Mouse (Mus musculus): ENCODE data around the gene Sirt5. TPM values are rescaled to one million over a fixed set of nuclear protein-coding genes. Genes with fewer than 3 reads are reported as not detected.
A peak's percentile ranks its signal among the peaks of the same experiment; 100 is the strongest.

The Sirt5 gene
- 34.2 and 35.9 TPM in 2 replicates for polyA plus RNA-seq (2014; fragmentation: Nextera tagmentation; extraction: Ambion mirVana)

DNA sequence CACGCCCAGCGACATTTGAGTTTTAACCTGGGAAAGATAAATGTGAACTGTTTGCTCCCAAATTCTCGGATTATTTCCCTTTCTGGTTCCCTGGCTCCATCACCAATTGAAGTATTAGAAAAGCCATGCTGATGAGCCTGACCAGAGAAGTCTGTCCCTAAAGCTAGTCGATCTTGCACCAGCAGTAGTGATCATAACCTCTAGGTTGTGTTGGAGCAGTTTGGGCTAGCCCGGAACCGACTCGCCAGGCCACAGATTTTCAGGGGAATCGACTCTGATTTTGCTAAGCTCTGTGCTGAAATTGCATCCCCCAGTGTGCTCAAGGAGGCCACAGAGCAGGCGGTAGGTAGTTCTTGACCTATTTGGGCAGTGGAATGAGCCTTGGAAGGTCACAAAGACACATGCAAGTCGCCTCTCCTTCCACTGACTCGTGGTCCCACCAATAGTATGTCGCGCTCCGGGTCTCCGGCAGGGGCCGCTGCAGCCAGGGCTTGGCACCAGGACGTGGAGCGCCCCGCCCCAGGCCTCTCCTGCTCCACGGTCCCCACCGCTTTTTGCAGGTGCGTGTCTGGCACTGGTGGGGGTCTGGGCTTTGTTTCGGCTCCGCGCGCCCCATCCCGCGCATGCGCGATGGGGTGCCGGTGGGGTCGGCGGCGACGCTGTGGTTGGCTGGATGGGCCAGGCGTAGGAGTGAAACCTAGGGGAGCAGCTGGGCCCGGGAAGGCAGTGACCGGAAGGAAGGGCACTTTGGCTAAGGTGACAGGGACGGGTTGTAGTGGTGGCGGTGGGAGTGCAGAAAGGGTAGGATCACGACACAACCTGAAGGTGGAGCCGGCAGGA is at the start of gene Sirt5:
Gene Sirt5, plus strand, starts transcription at position 512 of the 840 bp plus-strand sequence.
- H3K27ac ChIP-seq (ENCODE audit: low read depth, low read length): peak within 1 kb of the TSS; percentile 72
- H3K36me3 ChIP-seq (ENCODE audit: control insufficient read depth, insufficient read depth, low read length): no peaks in the 10 kb centered on the region
- H3K4me2 ChIP-seq (ENCODE audit: low read length): peak within 1 kb of the TSS; percentile 78
- peak within 1 kb of the TSS; percentile 59 for H3K4me3 ChIP-seq (ENCODE audit: low read depth, low read length)
- 0 out of 2 replicates have a peak, but pooled peaks cover 4% of the 10 kb centered on the region for H3K4me1 ChIP-seq (ENCODE audit: control insufficient read depth, insufficient read depth, low read length)
- WGBS: 15% methylated on average over 41 of the region's 42 CpGs
- DNase-seq (ENCODE audit: low spot score) (peak; percentile 94), ATAC-seq (peak; percentile 97)
- H3K9ac ChIP-seq (ENCODE audit: low read length): peak within 1 kb of the TSS; percentile 80
- no peaks in the 10 kb centered on the region for H3K27me3 ChIP-seq (replicated peaks; ENCODE audit: control insufficient read depth, insufficient read depth, low read length)
- no peaks in the 10 kb centered on the region for H3K9me3 ChIP-seq (replicated peaks; ENCODE audit: control insufficient read depth, low read length)

DNA sequence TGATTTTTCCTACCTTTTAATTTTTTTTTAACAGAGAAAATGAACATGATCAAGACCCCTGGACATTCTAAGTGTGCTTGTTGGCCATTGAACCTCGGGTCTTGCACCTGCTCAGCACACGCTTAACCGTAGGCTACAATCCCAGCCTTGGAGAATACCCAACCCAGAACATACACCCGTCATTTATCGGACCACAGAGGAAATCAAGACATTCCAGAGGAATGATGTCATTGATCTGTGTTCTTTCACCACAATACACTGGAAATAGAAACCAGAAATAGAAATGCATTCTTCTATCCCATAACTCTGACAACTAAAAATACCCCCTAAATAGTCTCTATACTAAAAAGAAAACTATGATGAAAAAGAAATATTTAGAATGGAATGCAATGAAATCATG is 47.9 kb upstream of the Sirt5 start:
- no peaks in the 10 kb centered on the region for H3K9me3 ChIP-seq (replicated peaks; ENCODE audit: control insufficient read depth, low read length)
- 70% methylated on average over 5 of the region's 5 CpGs for WGBS
- H3K4me1 ChIP-seq (ENCODE audit: control insufficient read depth, insufficient read depth, low read length): no peaks in the 10 kb centered on the region
- no peak overlapping the region for H3K4me3 ChIP-seq (ENCODE audit: low read depth, low read length)
- DNase-seq (ENCODE audit: low spot score): no peak
- H3K27ac ChIP-seq (ENCODE audit: low read depth, low read length): no peak overlapping the region
- H3K4me2 ChIP-seq (ENCODE audit: low read length): no peak overlapping the region
- H3K9ac ChIP-seq (ENCODE audit: low read length): no peak overlapping the region
- H3K27me3 ChIP-seq (replicated peaks; ENCODE audit: control insufficient read depth, insufficient read depth, low read length): no peaks in the 10 kb centered on the region
- ATAC-seq: no peak
- no peaks in the 10 kb centered on the region for H3K36me3 ChIP-seq (ENCODE audit: control insufficient read depth, insufficient read depth, low read length)

GRCm38 (mm10) chr13:43319396-43319795 is 45.9 kb upstream of the Sirt5 start:
- Histone ChIP-seq H3K4me3 (ENCODE audit: low read depth, low read length) (no peak overlapping the region), H3K27me3 (replicated peaks; ENCODE audit: control insufficient read depth, insufficient read depth, low read length) (no peaks in the 10 kb centered on the region), H3K9me3 (replicated peaks; ENCODE audit: control insufficient read depth, low read length) (no peaks in the 10 kb centered on the region), H3K27ac (ENCODE audit: low read depth, low read length) (no peak overlapping the region), H3K9ac (ENCODE audit: low read length) (no peak overlapping the region), H3K4me2 (ENCODE audit: low read length) (no peak overlapping the region), H3K36me3 (ENCODE audit: control insufficient read depth, insufficient read depth, low read length) (no peaks in the 10 kb centered on the region), H3K4me1 (ENCODE audit: control insufficient read depth, insufficient read depth, low read length) (no peaks in the 10 kb centered on the region)
- 90% methylated on average over 3 of the region's 3 CpGs for WGBS
- DNase-seq (ENCODE audit: low spot score) (no peak), ATAC-seq (no peak)

DNA sequence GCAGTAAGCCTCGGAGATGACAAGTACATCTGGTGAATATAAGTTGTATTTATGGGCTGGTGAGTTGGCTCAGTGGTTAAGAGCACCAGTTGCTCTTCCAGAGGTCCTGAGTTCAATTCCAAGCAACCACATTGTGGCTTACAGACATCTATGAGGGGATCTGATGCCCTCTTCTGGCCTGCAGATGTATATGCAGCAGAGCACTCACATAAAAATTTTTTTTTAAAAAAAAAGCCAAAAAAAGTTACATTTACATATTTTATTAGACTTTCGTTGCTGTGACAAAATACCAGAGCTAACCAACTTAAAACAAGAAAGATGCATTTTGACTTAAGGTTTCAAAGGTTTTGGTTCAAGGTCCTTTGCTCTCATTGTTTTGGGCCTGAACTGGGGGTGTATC is 43.8 kb upstream of the Sirt5 start:
- H3K27me3 ChIP-seq (replicated peaks; ENCODE audit: control insufficient read depth, insufficient read depth, low read length): no peaks in the 10 kb centered on the region
- H3K4me1 ChIP-seq (ENCODE audit: control insufficient read depth, insufficient read depth, low read length): no peaks in the 10 kb centered on the region
- H3K27ac ChIP-seq (ENCODE audit: low read depth, low read length): no peak overlapping the region
- H3K4me3 ChIP-seq (ENCODE audit: low read depth, low read length): no peak overlapping the region
- WGBS: 74% methylated on average over 2 of the region's 2 CpGs
- no peak for DNase-seq (ENCODE audit: low spot score)
- no peak overlapping the region for H3K9ac ChIP-seq (ENCODE audit: low read length)
- no peak for ATAC-seq
- H3K36me3 ChIP-seq (ENCODE audit: control insufficient read depth, insufficient read depth, low read length): no peaks in the 10 kb centered on the region
- no peaks in the 10 kb centered on the region for H3K9me3 ChIP-seq (replicated peaks; ENCODE audit: control insufficient read depth, low read length)
- H3K4me2 ChIP-seq (ENCODE audit: low read length): no peak overlapping the region

GRCm38 (mm10) chr13:43325427-43325826 is 39.9 kb upstream of the Sirt5 start:
- Histone ChIP-seq H3K4me1 (ENCODE audit: control insufficient read depth, insufficient read depth, low read length) (no peaks in the 10 kb centered on the region), H3K9ac (ENCODE audit: low read length) (no peak overlapping the region), H3K27ac (ENCODE audit: low read depth, low read length) (no peak overlapping the region), H3K9me3 (replicated peaks; ENCODE audit: control insufficient read depth, low read length) (no peaks in the 10 kb centered on the region), H3K27me3 (replicated peaks; ENCODE audit: control insufficient read depth, insufficient read depth, low read length) (no peaks in the 10 kb centered on the region), H3K36me3 (ENCODE audit: control insufficient read depth, insufficient read depth, low read length) (no peaks in the 10 kb centered on the region), H3K4me3 (ENCODE audit: low read depth, low read length) (no peak overlapping the region), H3K4me2 (ENCODE audit: low read length) (no peak overlapping the region)
- WGBS: 82% methylated on average over 1 of the region's 1 CpGs
- ATAC-seq: no peak
- DNase-seq (ENCODE audit: low spot score): no peak

- H3K27me3 ChIP-seq (replicated peaks; ENCODE audit: control insufficient read depth, insufficient read depth, low read length): no peaks in the 10 kb centered on the region
- ATAC-seq: no peak
Measured at GRCm38 (mm10) chr13:43331721-43332444, 33.4 kb upstream of the Sirt5 start.

DNA sequence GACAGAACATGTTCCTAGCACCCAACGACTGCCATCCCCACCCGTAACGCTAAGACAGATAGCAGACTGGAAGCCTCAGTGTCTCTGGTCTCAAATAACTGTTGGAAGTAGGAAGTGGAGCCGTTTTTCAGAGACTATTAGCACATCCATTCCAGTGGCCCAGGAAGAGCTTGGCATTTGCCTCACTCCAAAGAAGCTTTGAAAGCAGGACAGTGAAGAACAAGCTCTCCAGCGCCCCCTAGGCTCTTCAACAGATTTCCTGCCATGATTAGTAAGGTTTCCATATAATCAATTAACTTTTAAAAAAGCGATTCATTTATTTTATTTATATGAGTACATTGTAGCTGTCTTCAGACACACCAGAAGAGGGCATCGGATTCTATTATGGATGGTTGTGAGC is 32.7 kb upstream of the Sirt5 start:
- WGBS: 56% methylated on average over 7 of the region's 7 CpGs
- H3K4me3 ChIP-seq (ENCODE audit: low read depth, low read length): no peak overlapping the region
- no peaks in the 10 kb centered on the region for H3K4me1 ChIP-seq (ENCODE audit: control insufficient read depth, insufficient read depth, low read length)
- ATAC-seq (no peak), DNase-seq (ENCODE audit: low spot score) (peak; percentile 33)
- H3K27ac ChIP-seq (ENCODE audit: low read depth, low read length): no peak overlapping the region
- no peaks in the 10 kb centered on the region for H3K36me3 ChIP-seq (ENCODE audit: control insufficient read depth, insufficient read depth, low read length)
- H3K27me3 ChIP-seq (replicated peaks; ENCODE audit: control insufficient read depth, insufficient read depth, low read length): no peaks in the 10 kb centered on the region
- H3K9ac ChIP-seq (ENCODE audit: low read length): no peak overlapping the region
- no peak overlapping the region for H3K4me2 ChIP-seq (ENCODE audit: low read length)
- no peaks in the 10 kb centered on the region for H3K9me3 ChIP-seq (replicated peaks; ENCODE audit: control insufficient read depth, low read length)

More at GRCm38 (mm10) chr13:43331721-43332444, 33.4 kb upstream of the Sirt5 start:
- no peak overlapping the region for H3K9ac ChIP-seq (ENCODE audit: low read length)
- no peak overlapping the region for H3K4me2 ChIP-seq (ENCODE audit: low read length)
- WGBS: 70% methylated on average over 11 of the region's 11 CpGs
- no peaks in the 10 kb centered on the region for H3K36me3 ChIP-seq (ENCODE audit: control insufficient read depth, insufficient read depth, low read length)
- H3K4me3 ChIP-seq (ENCODE audit: low read depth, low read length): no peak overlapping the region
- H3K27ac ChIP-seq (ENCODE audit: low read depth, low read length): no peak overlapping the region
- no peak for DNase-seq (ENCODE audit: low spot score)
- H3K9me3 ChIP-seq (replicated peaks; ENCODE audit: control insufficient read depth, low read length): no peaks in the 10 kb centered on the region
- H3K4me1 ChIP-seq (ENCODE audit: control insufficient read depth, insufficient read depth, low read length): no peaks in the 10 kb centered on the region

DNA sequence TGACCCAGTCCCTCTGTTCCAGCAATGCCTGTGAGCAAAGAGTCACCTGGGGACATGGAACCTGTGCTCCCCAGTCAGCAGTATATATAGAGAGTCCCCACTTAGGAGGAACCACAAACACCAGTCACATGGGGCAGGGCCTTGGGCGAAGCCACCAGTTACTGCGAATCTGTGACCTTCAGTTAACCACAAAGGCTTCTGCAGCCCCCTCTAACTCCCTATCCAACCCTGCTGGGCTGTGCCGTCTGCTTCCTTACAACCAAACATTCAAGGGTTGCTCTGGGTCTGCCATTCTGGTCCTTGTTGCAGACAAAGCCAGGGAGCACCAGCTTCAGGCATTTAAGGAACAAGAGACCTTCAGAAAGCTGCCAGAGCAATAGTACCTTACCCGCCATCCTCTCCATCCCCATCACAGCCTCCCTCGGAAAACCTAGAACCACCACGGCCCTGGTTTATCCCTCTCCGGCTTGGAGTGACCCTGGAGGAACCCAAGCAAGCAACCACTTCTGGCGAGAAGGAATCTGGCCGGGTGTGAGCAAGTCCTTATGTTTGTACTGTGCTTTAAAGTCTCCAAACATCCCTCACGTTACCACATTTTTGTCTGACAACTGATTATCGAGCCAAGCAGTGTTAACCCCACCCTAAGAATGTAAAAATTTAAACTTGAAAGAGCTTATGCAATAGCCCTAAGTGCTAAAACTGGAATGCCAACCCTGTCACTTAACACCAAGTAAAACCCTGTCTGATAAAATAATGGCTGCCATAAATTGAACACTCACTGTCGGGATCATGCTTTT is 28.7 kb upstream of the Sirt5 start:
- no peak overlapping the region for H3K9ac ChIP-seq (ENCODE audit: low read length)
- no peaks in the 10 kb centered on the region for H3K36me3 ChIP-seq (ENCODE audit: control insufficient read depth, insufficient read depth, low read length)
- ATAC-seq (no peak), DNase-seq (ENCODE audit: low spot score) (no peak)
- H3K4me2 ChIP-seq (ENCODE audit: low read length): no peak overlapping the region
- no peaks in the 10 kb centered on the region for H3K9me3 ChIP-seq (replicated peaks; ENCODE audit: control insufficient read depth, low read length)
- H3K27me3 ChIP-seq (replicated peaks; ENCODE audit: control insufficient read depth, insufficient read depth, low read length): no peaks in the 10 kb centered on the region
- WGBS: 84% methylated on average over 12 of the region's 12 CpGs
- no peak overlapping the region for H3K27ac ChIP-seq (ENCODE audit: low read depth, low read length)
- no peaks in the 10 kb centered on the region for H3K4me1 ChIP-seq (ENCODE audit: control insufficient read depth, insufficient read depth, low read length)
- H3K4me3 ChIP-seq (ENCODE audit: low read depth, low read length): no peak overlapping the region
